Mouse (Mus musculus) cerebellum, adult 2 months (tissue): Measurements from ENCODE around the gene Slc9a6.

ENCODE experiments used
- CTCF ChIP-seq: fragments of 200-500 bp; IDR thresholded peaks from 2 replicates; pipeline ENCODE4 v1.5.1; 2011; ENCODE audit warnings: low read depth, mild to moderate bottlenecking, control low read depth, low read length, moderate library complexity, borderline replicate concordance; ENCODE audit not compliant: insufficient read depth
- POLR2A ChIP-seq: fragments of 200-500 bp; IDR thresholded peaks from 2 replicates; pipeline ENCODE4 v1.6.1; 2011; ENCODE audit warnings: low read length, control low read depth, borderline replicate concordance; ENCODE audit not compliant: insufficient read depth

- no peak for TF ChIP-seq CTCF
- TF ChIP-seq POLR2A, result no peak
These were observed 85.0 kb downstream of the Slc9a6 start for GRCm38 (mm10) chrX:56694539-56694938.
